Mouse (Mus musculus) liver, embryonic 13.5 days (tissue): Measurements from ENCODE around the gene Tbc1d22a. TPM values are rescaled to one million over a fixed set of nuclear protein-coding genes. Genes with fewer than 3 reads are reported as not detected.
"Not testable (repeated sequence)": the region's sequence is repeated elsewhere in the genome, so short reads cannot be mapped to it uniquely, and the experiment has no call there.

ENCODE experiments used
- ATAC-seq: fragments of 200-750 bp; cut with Nextera tagmentation; 2 replicates; pipeline ENCODE4 v1.8.0; 2017; ENCODE audit warnings: low read depth, mild to moderate bottlenecking, moderate number of reproducible peaks, moderate library complexity
- DNase-seq: peaks from one replicate; pipeline ENCODE4 v3.0.0; 2022
- H3K27ac ChIP-seq: fragments of 300-500 bp; sonication (generic); 2 replicates; pipeline ENCODE4 v1.5.1; 2015; ENCODE audit warnings: moderate library complexity, mild to moderate bottlenecking, inconsistent platforms
- H3K27me3 ChIP-seq: fragments of 300-500 bp; sonication (generic); 2 replicates; pipeline ENCODE4 v1.6.1; 2015; ENCODE audit warnings: mild to moderate bottlenecking, inconsistent platforms
- H3K36me3 ChIP-seq: fragments of 300-500 bp; sonication (generic); 2 replicates; pipeline ENCODE4 v1.6.1; 2015; ENCODE audit warnings: mild to moderate bottlenecking, inconsistent platforms
- H3K4me1 ChIP-seq: fragments of 300-500 bp; sonication (generic); replicated peaks from 2 replicates; pipeline ENCODE4 v1.6.1; 2015; ENCODE audit warnings: inconsistent platforms
- H3K4me2 ChIP-seq: fragments of 300-500 bp; sonication (generic); 2 replicates; pipeline ENCODE4 v1.6.1; 2015; ENCODE audit warnings: inconsistent platforms, mild to moderate bottlenecking, moderate library complexity
- H3K4me3 ChIP-seq: fragments of 300-500 bp; sonication (generic); replicated peaks from 2 replicates; pipeline ENCODE4 v1.5.1; 2015; ENCODE audit warnings: mild to moderate bottlenecking, inconsistent platforms
- H3K9ac ChIP-seq: fragments of 300-500 bp; sonication (generic); 2 replicates; pipeline ENCODE4 v1.6.1; 2015; ENCODE audit warnings: mild to moderate bottlenecking, inconsistent platforms
- H3K9me3 ChIP-seq: fragments of 300-500 bp; sonication (generic); replicated peaks from 2 replicates; pipeline ENCODE4 v1.6.1; 2016; ENCODE audit warnings: inconsistent platforms
- WGBS: fragments of 180-500 bp; shearing (Covaris S2); methylation state at CpG from one replicate; pipeline ENCODE4 v1.1.7; 2015; ENCODE audit not compliant: insufficient replicate concordance; 5-methylcytosine and 5-hydroxymethylcytosine counted together
- polyA plus RNA-seq: library from polyadenylated mRNA; unstranded; fragments of >200 nt; fragmentation: Nextera tagmentation; extraction: Ambion mirVana; gene quantifications from 2 replicates; pipeline ENCODE4 v1.2.1, GENCODE M21; 2015

Tbc1d22a gene
- polyA plus RNA-seq, 1 experiment from 2014 or later, result 7.4 TPM

DNA sequence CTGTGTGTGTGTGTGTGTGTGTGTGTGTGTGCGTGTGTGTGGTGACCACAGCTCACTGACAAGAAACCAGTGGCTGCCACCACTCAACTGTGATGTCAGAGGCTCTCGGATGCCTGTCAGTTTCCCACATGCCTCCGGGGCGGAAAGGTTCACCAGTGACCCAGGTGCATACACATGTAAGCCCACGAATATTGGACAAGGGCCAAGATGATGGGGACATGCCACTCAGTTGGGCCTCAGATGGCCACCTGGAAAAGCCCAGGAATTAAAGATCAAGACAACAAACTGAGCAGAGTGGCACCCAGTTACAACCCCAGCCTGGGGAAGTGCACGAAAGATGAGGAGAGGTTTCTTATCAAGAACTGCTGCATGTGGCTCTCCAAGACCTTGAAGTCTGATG, 41.7 kb upstream of the Tbc1d22a start:
- DNase-seq (no peak), ATAC-seq (no peak)
- H3K27me3 ChIP-seq, result no peaks in the 10 kb centered on the region
- no peaks in the 10 kb centered on the region for H3K36me3 ChIP-seq
- H3K9me3 ChIP-seq, result no peaks in the 10 kb centered on the region
- WGBS, result 47% methylated on average over 6 of the region's 6 CpGs
- no peak overlapping the region for H3K4me3 ChIP-seq
- H3K9ac ChIP-seq, result no peak overlapping the region
- H3K4me1 ChIP-seq, result peaks cover 29% of the 10 kb centered on the region
- no peak overlapping the region for H3K27ac ChIP-seq
- H3K4me2 ChIP-seq, result no peak overlapping the region

DNA sequence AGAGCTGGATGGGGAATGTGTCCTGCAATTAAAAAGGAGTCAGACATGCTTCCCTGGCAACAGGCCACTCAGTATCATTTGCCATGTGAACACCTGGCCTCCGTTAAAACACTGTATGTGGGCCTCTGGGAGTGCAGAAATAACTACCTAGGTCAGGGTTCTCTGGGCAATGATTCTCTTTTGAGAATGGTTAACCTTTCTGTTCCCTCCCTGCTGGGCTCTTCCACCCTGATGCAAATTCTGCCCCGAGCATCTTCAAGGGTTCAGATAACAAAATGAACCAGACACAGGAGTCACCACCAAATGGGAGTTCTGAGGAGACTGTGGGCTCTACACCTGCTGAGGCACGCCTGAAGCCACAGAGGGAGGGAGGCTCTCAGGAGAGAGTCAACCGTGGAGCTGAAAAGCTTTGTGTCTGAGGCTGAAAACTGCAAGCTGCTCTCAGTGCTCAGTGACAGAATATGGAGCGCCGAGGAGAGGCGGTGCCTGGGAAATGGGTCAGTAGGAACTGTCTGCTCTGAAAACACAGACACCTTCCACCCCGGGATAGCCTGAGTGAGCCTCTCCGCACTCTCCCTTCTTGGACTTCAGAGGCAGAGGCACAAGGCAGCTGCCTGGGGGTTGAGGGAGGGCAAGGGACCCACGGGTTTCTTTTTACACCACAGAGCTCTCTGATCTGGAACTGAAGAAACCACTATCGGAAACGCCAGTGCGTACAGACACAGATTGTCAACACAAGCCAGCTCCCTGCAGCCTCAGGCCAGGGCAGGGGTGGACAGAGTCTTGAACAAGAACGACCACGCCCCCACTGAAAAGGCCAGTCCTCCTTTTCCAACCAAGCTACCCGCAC, 40.9 kb upstream of the Tbc1d22a start:
- H3K9ac ChIP-seq, result no peak overlapping the region
- H3K4me3 ChIP-seq, result no peak overlapping the region
- H3K27me3 ChIP-seq, result no peaks in the 10 kb centered on the region
- 38% methylated on average over 16 of the region's 16 CpGs for WGBS
- H3K36me3 ChIP-seq, result no peaks in the 10 kb centered on the region
- ATAC-seq (no peak), DNase-seq (no peak)
- H3K9me3 ChIP-seq, result no peaks in the 10 kb centered on the region
- H3K4me1 ChIP-seq, result peaks cover 28% of the 10 kb centered on the region
- H3K4me2 ChIP-seq, result no peak overlapping the region
- no peak overlapping the region for H3K27ac ChIP-seq

DNA sequence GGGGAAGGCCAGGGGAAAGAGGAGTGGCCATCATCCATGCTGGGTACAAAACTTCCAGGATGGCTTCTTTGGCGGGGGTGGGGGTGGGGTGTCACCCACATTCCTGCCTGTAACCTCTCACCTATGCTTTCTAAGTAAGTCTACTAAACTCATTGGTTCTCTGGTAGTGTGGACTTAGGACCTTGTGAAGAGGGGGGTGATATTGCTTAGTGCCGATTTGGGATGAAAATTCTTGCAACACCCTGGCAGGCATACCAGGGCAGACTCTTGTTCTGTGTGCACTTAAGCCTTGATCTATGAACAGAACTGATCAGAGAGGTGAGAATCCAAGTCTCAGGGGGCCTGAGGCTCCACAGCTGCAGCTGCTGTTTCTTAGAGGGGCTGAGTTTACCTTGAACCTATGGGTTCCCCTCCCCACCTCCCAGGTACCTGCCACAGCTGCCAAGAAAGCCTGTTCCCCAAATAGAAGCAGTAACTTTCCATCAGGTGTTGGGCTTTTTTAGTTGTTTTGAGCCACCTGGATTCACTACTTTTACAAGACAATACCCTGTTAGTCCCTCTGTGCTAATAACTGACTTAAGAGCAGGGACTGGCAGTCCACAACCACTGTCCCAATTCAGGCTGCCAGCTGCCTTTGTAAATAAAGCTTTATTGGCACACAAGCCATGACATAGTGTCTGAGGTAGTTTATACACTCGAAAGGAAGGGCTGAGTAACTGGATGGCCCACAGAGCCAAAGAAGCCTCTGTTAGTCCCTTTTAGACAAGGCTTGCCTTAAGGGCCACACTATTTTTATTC, 38.8 kb upstream of the Tbc1d22a start:
- Histone ChIP-seq H3K27ac (no peak overlapping the region), H3K4me3 (no peak overlapping the region), H3K36me3 (no peaks in the 10 kb centered on the region), H3K4me1 (peaks cover 26% of the 10 kb centered on the region), H3K27me3 (no peaks in the 10 kb centered on the region), H3K4me2 (no peak overlapping the region), H3K9ac (no peak overlapping the region), H3K9me3 (no peaks in the 10 kb centered on the region)
- DNase-seq (no peak), ATAC-seq (no peak)
- WGBS, result 52% methylated on average over 3 of the region's 3 CpGs

DNA sequence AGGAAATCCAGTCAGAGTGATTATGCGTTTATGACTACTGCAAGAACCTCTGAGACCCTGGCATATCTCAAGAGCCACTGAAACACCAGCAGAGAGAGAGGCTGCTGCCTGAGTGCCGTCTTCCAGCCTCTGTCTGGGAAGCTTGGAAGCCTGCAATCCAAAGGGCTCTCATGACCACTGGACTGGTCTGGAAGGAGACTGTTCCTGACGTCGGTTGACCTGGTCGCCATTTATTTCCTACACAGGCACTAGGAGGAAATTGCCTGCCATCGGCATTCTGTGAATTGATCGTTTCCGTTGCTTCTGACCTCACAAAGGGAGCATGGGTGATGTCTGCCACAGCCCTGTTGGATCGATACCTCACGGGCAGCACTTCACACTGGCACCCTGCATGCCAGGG, 38.1 kb upstream of the Tbc1d22a start:
- Histone ChIP-seq H3K36me3 (no peaks in the 10 kb centered on the region), H3K27me3 (no peaks in the 10 kb centered on the region), H3K9me3 (no peaks in the 10 kb centered on the region), H3K4me2 (no peak overlapping the region), H3K9ac (no peak overlapping the region), H3K27ac (no peak overlapping the region), H3K4me1 (peaks cover 26% of the 10 kb centered on the region), H3K4me3 (no peak overlapping the region)
- 68% methylated on average over 10 of the region's 10 CpGs for WGBS
- DNase-seq (no peak), ATAC-seq (no peak)

DNA sequence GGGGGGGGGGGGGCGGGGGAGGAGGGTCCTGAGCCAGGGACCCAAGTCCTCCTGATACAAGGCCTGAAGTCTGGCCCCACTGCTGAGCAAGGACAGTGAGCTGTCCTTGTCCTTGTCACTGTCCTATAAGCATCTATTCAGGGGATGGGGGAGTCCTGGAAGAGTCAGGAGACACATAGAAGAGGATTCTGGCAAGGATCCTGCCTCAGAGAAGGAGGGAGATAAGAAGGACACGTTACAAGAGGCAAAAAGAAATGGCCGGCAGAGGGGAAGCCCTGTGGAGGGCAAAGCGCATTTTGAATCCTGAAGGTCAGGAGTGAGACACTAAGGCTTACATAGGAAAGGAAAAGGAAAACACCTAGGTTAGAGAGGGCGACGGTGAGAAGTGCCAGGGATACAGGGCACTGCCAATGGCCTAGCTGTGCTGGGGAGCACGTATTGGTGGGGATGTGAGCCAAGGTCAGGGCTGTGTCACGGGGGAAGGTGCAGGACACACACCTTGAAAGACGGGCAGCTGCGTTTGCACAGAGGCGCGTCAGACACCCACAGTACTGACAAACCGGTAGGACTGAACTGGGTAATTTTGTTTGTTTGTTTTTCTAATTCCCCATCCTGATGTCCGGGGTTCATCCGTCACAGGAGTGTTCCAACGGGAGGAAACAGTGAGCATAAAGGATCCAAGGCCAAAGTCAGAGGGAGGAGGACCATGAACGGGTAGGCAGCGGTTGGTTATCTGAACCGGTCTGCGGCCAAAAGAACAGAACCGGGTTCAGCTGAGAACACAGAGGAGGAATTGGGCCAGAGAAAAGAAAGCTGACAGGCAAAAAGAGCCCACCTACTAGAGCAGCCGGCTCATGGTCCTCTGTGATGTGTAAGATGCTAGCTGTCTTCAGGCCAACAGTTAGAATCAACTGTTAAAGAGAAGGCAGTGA, 37.2 kb upstream of the Tbc1d22a start:
- H3K4me3 ChIP-seq, result no peak overlapping the region
- no peak overlapping the region for H3K4me2 ChIP-seq
- H3K27me3 ChIP-seq, result no peaks in the 10 kb centered on the region
- no peaks in the 10 kb centered on the region for H3K9me3 ChIP-seq
- H3K9ac ChIP-seq, result no peak overlapping the region
- H3K36me3 ChIP-seq, result no peaks in the 10 kb centered on the region
- peaks cover 31% of the 10 kb centered on the region for H3K4me1 ChIP-seq
- ATAC-seq (no peak), DNase-seq (no peak)
- H3K27ac ChIP-seq, result no peak overlapping the region
- WGBS, result 70% methylated on average over 21 of the region's 22 CpGs

DNA sequence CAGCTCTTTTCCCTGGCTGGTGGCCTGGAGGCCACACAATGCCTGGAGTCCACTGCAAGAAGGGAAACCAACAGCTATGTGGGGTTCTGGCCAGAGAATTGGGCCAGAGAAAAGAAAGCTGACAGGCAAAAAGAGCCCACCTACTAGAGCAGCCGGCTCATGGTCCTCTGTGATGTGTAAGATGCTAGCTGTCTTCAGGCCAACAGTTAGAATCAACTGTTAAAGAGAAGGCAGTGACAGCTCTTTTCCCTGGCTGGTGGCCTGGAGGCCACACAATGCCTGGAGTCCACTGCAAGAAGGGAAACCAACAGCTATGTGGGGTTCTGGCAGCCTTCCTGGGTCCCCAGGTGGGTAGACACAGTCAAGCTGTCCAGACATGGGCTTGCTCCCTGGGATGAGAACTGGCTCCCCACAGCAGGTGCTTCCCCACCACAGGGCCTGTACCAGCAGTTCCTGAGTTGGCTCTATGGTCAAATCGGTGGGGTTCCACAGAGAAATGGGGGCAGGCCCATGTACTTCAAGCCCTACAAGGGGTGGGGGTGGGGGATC, 36.5 kb upstream of the Tbc1d22a start:
- H3K27me3 ChIP-seq, H3K36me3 ChIP-seq, ATAC-seq, DNase-seq, H3K4me2 ChIP-seq, H3K9ac ChIP-seq, H3K4me3 ChIP-seq, H3K27ac ChIP-seq, H3K9me3 ChIP-seq: not testable (repeated sequence)
- 55% methylated on average over 2 of the region's 2 CpGs for WGBS
- peaks cover 35% of the 10 kb centered on the region for H3K4me1 ChIP-seq

DNA sequence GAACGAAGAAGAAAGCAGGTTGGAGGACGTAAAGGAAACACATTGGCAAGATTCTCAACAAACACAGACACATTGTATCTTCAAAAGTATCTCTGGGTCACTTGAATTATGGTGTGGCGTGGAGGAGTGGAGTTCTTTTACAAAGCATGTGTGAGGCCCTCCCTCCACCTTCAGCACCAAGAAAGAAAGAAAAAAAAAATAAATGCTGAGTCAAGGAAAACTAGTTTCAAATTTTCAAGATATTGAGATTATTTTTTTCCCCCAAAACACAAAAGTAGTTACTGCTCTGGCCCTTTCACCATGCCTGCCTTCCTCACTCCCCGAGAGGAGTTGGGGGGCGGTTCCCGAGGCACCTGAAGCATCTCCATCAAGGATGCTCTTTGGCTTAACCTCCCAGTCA, 35.7 kb upstream of the Tbc1d22a start:
- H3K4me1 ChIP-seq, result peaks cover 29% of the 10 kb centered on the region
- DNase-seq (no peak), ATAC-seq (no peak)
- no peaks in the 10 kb centered on the region for H3K9me3 ChIP-seq
- H3K9ac ChIP-seq, result no peak overlapping the region
- no peak overlapping the region for H3K4me2 ChIP-seq
- H3K27me3 ChIP-seq, result peaks cover 8% of the 10 kb centered on the region; the same call in 1 of the 2 replicates
- no peak overlapping the region for H3K4me3 ChIP-seq
- H3K36me3 ChIP-seq, result no peaks in the 10 kb centered on the region
- H3K27ac ChIP-seq, result no peak overlapping the region
- WGBS, result 75% methylated on average over 6 of the region's 6 CpGs

DNA sequence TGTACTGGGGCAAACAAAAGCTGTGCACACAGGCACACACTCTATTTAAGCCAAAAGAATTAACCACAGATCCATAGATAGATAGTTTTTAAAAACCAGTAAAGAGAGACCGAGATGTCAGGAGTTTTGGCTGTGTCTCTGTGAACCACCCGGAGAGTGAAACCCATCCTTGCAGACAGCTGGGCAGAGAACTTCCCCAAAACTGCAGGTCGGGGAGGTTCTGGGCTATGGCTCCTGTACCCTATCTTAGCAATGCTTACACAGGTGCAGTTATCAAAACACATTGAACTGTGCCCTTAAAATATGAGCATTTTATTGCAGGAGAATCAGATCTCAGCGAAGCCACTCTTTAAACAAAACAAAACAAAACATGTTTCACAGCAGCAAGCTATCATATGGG, 33.8 kb upstream of the Tbc1d22a start:
- ATAC-seq, result no peak
- Histone ChIP-seq H3K4me3 (no peak overlapping the region), H3K9ac (no peak overlapping the region), H3K36me3 (no peaks in the 10 kb centered on the region), H3K27me3 (peaks cover 24% of the 10 kb centered on the region), H3K4me2 (no peak overlapping the region), H3K4me1 (peaks cover 34% of the 10 kb centered on the region), H3K27ac (no peak overlapping the region), H3K9me3 (no peaks in the 10 kb centered on the region)
- WGBS, result 30% methylated on average over 4 of the region's 4 CpGs
- no peak for DNase-seq

DNA sequence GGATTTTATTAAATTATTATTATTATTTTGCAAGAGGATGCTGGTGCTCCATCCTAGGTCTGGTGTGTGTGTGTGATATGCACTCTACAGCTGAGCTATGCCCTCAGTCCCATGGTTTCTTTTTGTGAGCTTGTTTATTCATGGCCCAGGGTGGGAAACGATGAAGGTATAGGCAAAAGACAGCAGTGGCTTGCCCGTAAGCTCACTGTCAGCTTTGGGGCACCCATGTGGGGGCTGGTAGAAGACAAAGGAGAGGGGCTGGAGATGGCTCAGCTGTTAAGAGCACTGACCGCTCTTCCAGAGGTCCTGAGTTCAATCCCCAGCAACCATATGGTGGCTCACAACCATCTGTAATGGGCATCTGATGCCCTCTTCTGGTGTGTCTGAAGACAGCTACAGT, 32.9 kb upstream of the Tbc1d22a start:
- H3K27me3 ChIP-seq, result peaks cover 33% of the 10 kb centered on the region
- H3K9me3 ChIP-seq, H3K4me2 ChIP-seq, ATAC-seq, H3K4me3 ChIP-seq, DNase-seq, H3K27ac ChIP-seq, H3K9ac ChIP-seq, H3K36me3 ChIP-seq: not testable (repeated sequence)
- WGBS, result 83% methylated on average over 3 of the region's 3 CpGs
- H3K4me1 ChIP-seq, result peaks cover 37% of the 10 kb centered on the region

DNA sequence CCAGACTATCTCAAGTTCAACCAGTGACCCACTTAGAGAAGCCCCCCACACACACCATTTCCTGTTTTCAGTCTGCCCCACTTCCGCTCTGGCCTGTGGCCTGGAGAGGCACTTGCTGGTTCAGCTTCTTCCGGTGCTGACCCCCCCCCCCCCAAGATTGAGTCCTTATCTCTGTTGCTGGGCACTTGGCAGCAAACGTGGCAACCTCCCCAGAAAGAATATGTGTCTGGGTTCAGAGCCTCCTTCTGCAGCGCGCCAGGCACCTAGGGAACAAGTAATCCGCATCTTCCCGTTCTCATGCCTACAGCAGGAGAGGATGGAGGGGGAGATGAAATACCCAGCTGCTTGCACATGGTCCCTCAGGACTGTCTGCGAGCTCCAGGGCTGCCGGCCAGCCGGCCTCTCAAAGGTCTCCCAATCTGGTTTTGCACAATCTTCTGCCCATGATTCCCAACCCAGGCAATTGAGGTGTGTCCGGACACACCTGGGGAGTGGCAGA, 32.3 kb upstream of the Tbc1d22a start:
- peaks cover 42% of the 10 kb centered on the region for H3K4me1 ChIP-seq
- H3K36me3 ChIP-seq, result no peaks in the 10 kb centered on the region
- ATAC-seq, result no peak
- peak overlapping the region; percentile 39; the same call in 1 of the 2 replicates for H3K27ac ChIP-seq
- H3K9me3 ChIP-seq, result no peaks in the 10 kb centered on the region
- 8% methylated on average over 11 of the region's 11 CpGs for WGBS
- H3K4me2 ChIP-seq, result peak overlapping the region; percentile 34
- H3K27me3 ChIP-seq, result peaks cover 39% of the 10 kb centered on the region
- no peak overlapping the region for H3K4me3 ChIP-seq
- DNase-seq, result no peak
- H3K9ac ChIP-seq, result no peak overlapping the region
